Mouse (Mus musculus) layer of hippocampus, adult 2 months (tissue): ENCODE results near the gene Usp28. TPM values are rescaled to one million over a fixed set of nuclear protein-coding genes. Genes with fewer than 3 reads are reported as not detected.
A peak's percentile ranks its signal among the peaks of the same experiment; 100 is the strongest.
"Not testable (repeated sequence)": the region's sequence is repeated elsewhere in the genome, so short reads cannot be mapped to it uniquely, and the experiment has no call there.

ENCODE experiments used
- DNase-seq, 2 experiments: peaks; one replicate each; pipeline ENCODE4 v3.0.0; 2022; ENCODE audit warnings: low spot score in 2 of 2
- H3K27ac ChIP-seq: fragments of 200-600 bp; 2 replicates; pipeline ENCODE4 v1.8.1; 2022
- H3K4me3 ChIP-seq: fragments of 200-600 bp; 2 replicates; pipeline ENCODE4 v1.8.1; 2022; ENCODE audit warnings: mild to moderate bottlenecking
- CTCF ChIP-seq: fragments of 200-600 bp; conservative IDR thresholded peaks from 2 replicates; pipeline ENCODE4 v1.8.1; 2022; ENCODE audit warnings: antibody characterized with exemption, mild to moderate bottlenecking, moderate library complexity
- long read RNA-seq, 2 experiments: library from polyadenylated mRNA; stranded (forward); transcript quantifications; one replicate each; pipeline ENCODE4 v2.0.0; 2021; ENCODE audit warnings: borderline mapping rate in 2 of 2
- total RNA-seq, 2 experiments: library from RNA; stranded (reverse); gene quantifications; 2 replicates each; pipeline ENCODE4 v1.2.3; 2021

The Usp28 gene
- total RNA-seq: 10 to 100 TPM; 33.7 to 34.5 TPM
- long read RNA-seq, experiment 1, full-length matches to known transcripts: 2 of 18 reads
- long read RNA-seq, experiment 1, partial matches to known transcripts: 3 of 18 reads
- long read RNA-seq, experiment 1, other reads (novel, unspliced or antisense): 13 of 18 reads
- long read RNA-seq, experiment 2, partial matches to known transcripts: 2 of 11 reads
- long read RNA-seq, experiment 2, other reads (novel, unspliced or antisense): 9 of 11 reads

- peak; percentile 96 to 97 for DNase-seq
- peak within 1 kb of the TSS; percentile 91 for H3K27ac ChIP-seq
- TF ChIP-seq CTCF: no peak
- peak within 1 kb of the TSS; percentile 88 for H3K4me3 ChIP-seq
Observed at GRCm38 (mm10) chr9:48984845-48985707, at the start of gene Usp28. Usp28 (plus strand) TSS chr9:48985375.

GRCm38 (mm10) chr9:48942349-48942748 lies 42.8 kb upstream of the Usp28 start:
- H3K4me3 ChIP-seq: no peak overlapping the region
- no peak for DNase-seq
- no peak for TF ChIP-seq CTCF
- no peak overlapping the region for H3K27ac ChIP-seq

- Histone ChIP-seq H3K4me3 (no peak overlapping the region), H3K27ac (no peak overlapping the region)
- TF ChIP-seq CTCF: no peak
- DNase-seq: no peak
Observed at GRCm38 (mm10) chr9:48947565-48947964, 37.6 kb upstream of the Usp28 start.

DNA sequence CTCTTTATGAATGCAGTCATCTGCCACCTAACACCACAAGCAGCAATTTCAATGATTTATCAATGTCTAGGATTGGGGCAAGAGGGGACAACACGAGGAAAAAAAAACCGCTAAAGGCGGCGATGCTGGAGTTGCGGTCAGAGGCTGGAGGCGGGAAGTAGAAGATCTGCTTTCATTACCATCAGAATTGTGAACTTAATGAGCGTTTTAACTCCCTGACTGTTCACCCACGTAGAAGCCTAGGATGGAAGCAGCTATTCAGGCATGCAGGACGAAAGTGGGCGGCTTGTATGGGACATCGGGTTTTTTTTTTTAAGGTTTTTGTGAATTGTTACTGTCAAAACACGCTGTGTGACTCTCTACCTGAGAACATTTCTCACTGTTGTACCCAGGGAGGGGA lies 23.9 kb upstream of the Usp28 start:
- TF ChIP-seq CTCF: no peak
- no peak overlapping the region for H3K27ac ChIP-seq
- H3K4me3 ChIP-seq: peak overlapping the region; percentile 22; the same call in 1 of the 2 replicates
- DNase-seq: no peak

GRCm38 (mm10) chr9:48962131-48962530 lies 23.0 kb upstream of the Usp28 start:
- no peak for DNase-seq
- TF ChIP-seq CTCF: no peak
- Histone ChIP-seq H3K4me3 (no peak overlapping the region), H3K27ac (no peak overlapping the region)

GRCm38 (mm10) chr9:48964587-48965040 lies 20.6 kb upstream of the Usp28 start, which contains the start of gene Htr3b:
Htr3b (minus strand) TSS chr9:48964990.
- TF ChIP-seq CTCF: peak; percentile 62
- Histone ChIP-seq H3K27ac (no peak within 1 kb of the TSS), H3K4me3 (no peak within 1 kb of the TSS)
- DNase-seq: no peak

GRCm38 (mm10) chr9:48972494-48972893 lies 12.7 kb upstream of the Usp28 start:
- TF ChIP-seq CTCF: peak; percentile 91
- peak; percentile 57 to 67 for DNase-seq
- no peak overlapping the region for H3K4me3 ChIP-seq
- H3K27ac ChIP-seq: no peak overlapping the region

- H3K4me3 ChIP-seq: no peak overlapping the region
- no peak for TF ChIP-seq CTCF
- DNase-seq: no peak
- no peak overlapping the region for H3K27ac ChIP-seq
Observed at GRCm38 (mm10) chr9:48976661-48977355, 8.4 kb upstream of the Usp28 start.

- H3K4me3 ChIP-seq: no peak overlapping the region
- DNase-seq: no peak
- no peak overlapping the region for H3K27ac ChIP-seq
- no peak for TF ChIP-seq CTCF
Observed at GRCm38 (mm10) chr9:48980371-48980770, 4.8 kb upstream of the Usp28 start.

DNA sequence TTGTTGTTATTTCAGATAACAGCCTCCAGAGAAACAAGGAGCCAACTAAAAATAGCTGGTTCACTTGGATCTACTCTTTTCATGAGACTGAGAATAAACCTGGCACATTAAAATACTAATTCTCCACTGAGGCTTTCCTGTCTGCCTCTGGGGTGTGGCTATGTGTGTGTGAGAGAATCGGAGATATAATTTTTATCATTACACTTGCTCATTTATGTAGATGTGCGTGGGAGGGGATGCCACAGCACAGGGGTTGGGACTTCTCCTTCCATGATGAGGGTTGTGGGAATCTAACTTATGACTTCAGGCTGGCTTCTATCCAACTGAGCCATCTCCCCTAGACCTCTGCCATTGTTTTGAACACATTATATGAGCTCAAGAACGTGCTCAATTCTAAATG lies 4.4 kb upstream of the Usp28 start:
- no peak for TF ChIP-seq CTCF
- no peak for DNase-seq
- H3K27ac ChIP-seq: no peak overlapping the region

GRCm38 (mm10) chr9:48981827-48982226 lies 3.3 kb upstream of the Usp28 start:
- DNase-seq: no peak
- no peak overlapping the region for H3K4me3 ChIP-seq
- TF ChIP-seq CTCF: no peak
- no peak overlapping the region for H3K27ac ChIP-seq

More for the DNA sequence above, 4.4 kb upstream of the Usp28 start:
- no peak overlapping the region for H3K4me3 ChIP-seq

GRCm38 (mm10) chr9:48983801-48984200 lies 1.4 kb upstream of the Usp28 start:
- not testable (repeated sequence) for H3K27ac ChIP-seq, DNase-seq, H3K4me3 ChIP-seq

DNA sequence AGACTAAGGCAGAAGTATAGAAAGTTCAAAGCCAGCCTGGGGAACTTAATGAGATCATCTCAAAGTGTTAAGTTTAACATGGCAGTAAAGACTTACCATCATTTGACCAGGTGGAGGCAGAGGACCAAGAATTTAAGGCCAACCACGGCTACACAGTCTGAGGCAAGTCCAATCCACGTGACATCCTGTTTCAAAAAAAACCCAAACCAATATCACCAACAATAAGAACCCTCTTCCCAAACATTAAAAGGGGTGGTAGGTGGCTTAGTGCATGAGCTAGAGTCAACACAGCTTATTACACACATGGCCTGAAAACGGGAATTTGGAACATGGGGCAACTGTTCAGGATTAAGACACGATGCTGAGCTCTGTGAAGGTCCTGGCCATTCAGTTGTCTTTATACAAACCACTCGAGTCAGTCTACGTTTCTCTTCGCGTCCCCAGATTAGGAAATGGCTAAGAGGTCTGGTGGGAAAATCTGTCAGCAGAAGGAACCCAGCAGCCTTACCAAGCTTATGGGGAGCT lies 793 bp upstream of the Usp28 start:
- DNase-seq: no peak
- peak overlapping the region; percentile 91 for H3K27ac ChIP-seq
- TF ChIP-seq CTCF: no peak
- peak overlapping the region; percentile 88 for H3K4me3 ChIP-seq
